Mouse (Mus musculus) NIH3T3 (cell line): Measurements from ENCODE around the gene Rbm48.

ENCODE experiments used
- DNase-seq: peaks from one replicate; pipeline ENCODE4 v3.0.0-alpha.2; 2012; ENCODE audit warnings: low read depth

Rbm48 gene

DNA sequence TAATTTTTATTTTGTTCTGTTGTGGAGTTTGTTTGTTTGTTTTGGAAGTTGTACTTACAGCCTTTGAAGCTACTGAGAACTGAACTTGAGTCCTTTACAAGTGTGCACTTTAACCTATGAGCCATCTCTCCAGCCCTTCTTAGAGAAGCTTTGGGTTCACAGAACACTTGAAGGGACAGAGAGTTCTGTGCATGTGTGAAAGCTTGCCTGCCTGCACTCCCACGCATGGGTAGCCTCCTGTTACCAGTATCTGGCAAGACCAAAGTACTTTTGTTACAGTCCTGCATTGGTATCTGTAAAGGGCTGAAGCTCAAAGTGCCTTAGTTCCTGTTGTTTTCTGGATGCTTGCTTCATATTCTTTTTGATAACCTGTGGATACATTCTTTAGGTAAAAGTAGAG lies 50.2 kb downstream of the Rbm48 start:
- no peak for DNase-seq

DNA sequence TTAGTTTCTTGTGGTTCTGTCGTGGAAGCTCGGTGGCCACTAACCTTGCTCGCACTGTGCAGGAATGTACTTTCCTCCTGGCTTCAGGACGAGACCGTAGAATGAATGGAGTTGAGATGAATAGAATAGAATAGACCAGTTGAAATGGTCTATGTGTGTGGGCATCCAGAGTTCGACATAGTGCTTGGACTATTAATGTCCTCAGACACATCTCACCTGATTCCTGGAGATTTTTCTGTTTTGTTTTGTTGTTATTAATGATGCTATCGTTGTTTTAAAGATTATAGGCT lies 52.0 kb downstream of the Rbm48 start:
- no peak for DNase-seq

DNA sequence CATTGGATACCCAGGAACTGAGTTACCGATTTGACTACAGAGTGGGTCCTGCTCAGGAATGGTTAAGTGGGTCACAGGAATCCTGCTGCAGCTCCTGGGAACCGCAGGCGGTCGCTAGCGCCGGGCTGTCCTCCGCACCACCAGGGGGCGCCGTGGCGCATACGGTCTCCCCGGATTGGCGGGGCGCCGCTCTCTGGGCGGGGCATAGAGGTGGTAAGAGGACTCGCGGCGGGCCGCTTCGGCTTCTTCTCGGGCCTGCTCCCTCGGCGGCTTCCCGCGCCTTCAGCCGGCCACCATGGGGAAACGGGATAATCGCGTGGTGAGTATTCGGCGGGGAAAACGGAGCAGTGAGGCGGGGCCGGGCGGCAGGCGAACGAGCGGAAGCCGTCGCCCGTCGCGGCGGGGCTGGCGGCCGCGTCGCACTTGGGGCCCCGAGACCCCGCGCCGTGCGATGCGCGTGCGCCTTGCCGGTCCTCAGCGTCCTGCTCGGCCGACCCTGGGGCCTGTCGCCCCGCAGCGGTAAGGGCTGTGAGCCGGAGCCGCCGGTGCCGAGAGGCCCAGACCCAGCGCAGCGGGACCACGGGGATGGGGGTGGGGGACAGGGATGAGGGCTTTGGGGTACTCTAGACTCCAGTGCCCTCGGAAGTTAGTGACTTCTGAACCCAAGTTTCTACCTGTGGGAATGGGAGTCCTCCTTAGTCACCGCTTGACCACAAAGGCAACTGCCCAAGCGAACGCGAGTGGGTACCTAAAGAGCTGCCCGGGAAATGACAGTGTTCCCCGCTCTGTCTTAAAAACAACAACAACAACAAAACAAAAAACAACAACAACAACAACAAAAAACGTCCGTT lies 52.5 kb downstream of the Rbm48 start, which contains the start of gene Fam133b:
Fam133b (plus strand) TSS at position 205 of the 851 bp plus-strand sequence.
- peak; percentile 97 for DNase-seq

DNA sequence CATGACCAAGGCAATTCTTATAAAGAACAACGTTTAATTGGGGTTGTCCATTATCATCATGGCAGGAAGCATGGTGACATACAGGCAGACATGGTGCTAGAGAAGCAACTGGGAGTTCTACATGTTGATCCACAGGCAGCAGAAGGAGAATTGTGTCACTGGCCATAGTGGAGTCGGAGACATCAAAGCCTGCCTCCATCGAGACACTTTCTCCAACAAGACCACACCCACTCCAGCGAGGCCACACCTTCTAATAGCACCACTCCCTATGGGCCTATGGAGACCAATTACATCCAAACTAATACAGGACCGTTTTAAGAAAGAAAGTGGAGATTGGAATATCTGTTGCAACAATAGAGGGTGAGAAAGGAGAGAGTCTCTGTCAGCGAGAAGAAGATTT lies 54.5 kb downstream of the Rbm48 start:
- no peak for DNase-seq

DNA sequence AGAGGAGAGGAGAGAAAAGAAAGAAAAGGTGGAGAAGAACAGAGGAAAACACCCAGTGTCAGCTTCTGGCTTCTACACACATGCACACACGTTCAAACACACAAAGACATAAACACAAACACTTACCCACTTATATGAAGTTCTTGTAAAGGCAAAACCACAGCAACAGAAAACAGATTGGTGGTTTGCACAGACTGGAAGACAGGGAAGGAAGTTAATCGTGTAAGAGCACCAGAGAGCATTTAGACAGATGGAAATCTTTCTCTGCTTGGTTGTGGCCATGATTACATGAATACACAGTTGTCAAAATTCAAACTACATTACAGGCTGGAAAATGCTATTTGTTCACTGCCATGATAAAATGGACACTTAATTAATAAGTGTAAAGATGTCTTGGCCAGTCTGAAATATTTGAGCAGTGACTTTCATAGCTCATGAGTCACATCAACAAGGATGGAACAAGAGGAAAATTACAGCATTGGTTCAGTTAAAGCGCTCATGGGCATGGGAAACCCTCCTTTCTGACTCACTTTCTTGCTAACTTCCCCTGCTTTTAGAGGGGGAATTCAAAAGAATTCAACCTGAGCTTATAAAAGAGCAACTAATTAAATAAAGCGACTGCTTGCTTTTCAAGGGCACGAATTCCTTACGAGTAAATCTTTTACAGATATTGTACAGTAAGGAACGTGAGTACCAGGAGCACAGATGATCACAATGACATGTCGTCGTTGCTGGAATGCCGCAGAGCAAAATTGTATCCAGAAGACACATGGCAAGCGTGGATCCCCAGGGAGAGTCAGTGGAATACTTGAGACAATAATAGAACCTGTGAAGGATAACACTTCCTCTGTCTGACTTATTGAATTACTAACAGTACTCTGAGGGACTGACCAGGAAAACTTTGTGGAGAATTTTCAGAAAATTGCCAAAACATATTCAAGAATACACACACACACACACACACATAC lies 57.6 kb downstream of the Rbm48 start:
- peak; percentile 68 for DNase-seq

DNA sequence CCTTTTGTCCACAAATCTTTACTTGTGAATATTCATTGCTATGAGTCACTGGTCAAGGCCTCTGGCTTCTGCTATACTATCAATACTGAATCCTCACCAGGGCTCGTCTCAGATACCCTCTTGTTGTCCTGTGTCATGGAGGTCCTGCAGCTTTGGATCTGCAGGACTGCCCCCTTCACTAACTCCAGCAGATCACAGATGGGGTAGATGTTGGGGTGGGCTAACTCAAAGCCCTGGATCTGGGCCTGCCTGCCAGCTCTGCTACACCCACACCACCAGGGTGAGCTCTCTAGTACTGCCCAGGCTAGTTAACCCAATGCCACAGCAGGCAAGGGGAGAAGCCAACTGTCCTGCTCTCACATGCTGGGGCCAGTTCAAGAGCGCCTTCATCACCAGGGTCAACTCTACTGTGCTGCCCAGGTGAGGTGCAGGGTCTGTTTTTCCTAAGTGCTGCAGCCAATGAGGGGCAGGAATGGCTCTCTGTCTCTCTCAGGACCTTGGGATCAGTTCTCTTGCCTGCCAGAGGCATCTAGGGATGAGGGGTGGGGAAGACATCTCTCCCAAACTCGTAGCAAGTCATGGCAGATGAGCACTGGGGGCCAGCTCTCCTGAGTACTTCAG lies 59.7 kb downstream of the Rbm48 start:
- no peak for DNase-seq
